Mouse (Mus musculus) liver, embryonic 18 days (tissue): ENCODE measurements around the gene Cdc42ep4. TPM values are rescaled to one million over a fixed set of nuclear protein-coding genes. Genes with fewer than 3 reads are reported as not detected.

Source experiments
- polyA plus RNA-seq: library from polyadenylated mRNA; depleted of rRNA; stranded (reverse); fragments of >200 nt; gene quantifications from 2 replicates; pipeline ENCODE4 v1.2.3, GENCODE M21; 2012; rRNA removed

The Cdc42ep4 gene
- 10.1 and 10.8 TPM in 2 replicates for polyA plus RNA-seq

DNA sequence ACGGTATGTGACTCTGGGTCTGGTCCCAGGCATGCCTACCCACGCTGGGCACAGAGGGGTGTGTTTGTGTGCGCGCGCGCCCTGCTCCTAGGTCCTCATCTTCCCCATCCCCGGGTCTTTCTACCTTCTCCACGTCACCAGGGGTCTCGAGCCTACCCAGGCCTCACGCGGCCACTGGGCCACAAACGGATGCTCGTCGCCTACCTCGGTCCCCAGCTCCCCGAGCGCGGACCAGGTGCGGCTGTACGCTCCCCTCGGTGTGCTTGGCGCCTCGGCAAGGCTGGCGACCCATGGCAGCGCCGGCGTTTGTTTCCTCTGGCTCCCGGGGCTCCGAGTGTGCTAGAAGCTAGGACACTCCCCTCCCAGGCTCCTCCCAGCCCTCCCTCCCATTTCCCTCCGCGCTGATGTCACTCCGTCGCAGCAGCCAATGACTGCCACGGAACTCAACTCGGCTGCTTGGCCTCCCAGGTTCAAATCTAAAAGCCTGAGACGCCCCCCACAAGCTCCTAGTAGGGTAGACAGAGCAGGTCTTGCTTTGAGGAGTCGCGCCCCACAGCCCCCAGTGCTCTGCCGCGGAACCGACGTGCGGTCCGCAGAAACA is at the start of gene Cdc42ep4:
Cdc42ep4 (minus strand) TSS at position 398 of the 601 bp plus-strand sequence.

GRCm38 (mm10) chr11:113709731-113710256 is 41.9 kb downstream of the Cdc42ep4 start, which contains the start of gene Cpsf4l:
Gene Cpsf4l, minus strand, starts transcription at chr11:113710017.

DNA sequence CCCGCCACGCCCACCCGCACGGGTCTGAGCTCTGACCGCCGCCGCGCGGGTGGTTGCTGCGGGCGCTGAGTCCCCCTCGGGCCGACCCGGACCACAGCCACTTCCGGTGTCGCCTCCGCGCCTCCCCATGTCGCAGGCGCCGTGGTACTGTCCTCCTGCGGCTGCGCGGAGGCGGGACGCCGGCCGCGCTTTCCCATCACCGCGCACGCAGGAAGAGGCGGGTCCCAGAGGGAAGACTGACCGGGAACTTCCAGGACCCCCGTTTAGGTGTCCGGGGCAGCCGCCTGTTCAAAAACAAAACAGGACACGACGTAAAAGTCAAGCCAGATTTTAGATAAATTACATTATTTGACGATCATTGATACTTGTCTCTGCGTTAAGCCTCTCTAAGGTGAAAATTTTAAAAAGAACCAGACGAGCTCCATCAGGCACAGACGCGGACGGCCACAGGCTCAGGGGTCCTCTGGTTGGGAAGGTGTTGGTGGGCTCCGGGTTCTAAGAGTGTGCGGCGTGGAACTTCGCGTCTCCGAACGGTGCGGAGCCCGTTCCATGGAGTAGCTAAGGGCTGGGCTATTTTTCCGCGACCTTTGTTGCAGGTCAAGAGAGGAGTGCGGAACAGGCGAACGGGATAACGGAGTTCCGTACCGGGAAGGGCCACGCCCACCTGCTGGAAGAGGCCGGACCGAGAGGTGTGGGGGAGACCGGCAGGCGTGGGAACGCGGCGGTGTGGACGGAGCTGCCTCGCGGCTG is 67.5 kb downstream of the Cdc42ep4 start, which contains the start of the genes Fam104a and D11Wsu47e:
Fam104a (minus strand) TSS at position 199 of the 750 bp plus-strand sequence.
D11Wsu47e (plus strand) TSS at position 456 of the 750 bp plus-strand sequence.

Other genes starting within 250 kb of the Cdc42ep4 start
- 1.6 and 1.8 TPM in 2 replicates for gene Sstr2, start 132.5 kb downstream of the Cdc42ep4 start, polyA plus RNA-seq
- 10.7 and 11.3 TPM in 2 replicates for gene Cog1, start 102.7 kb downstream of the Cdc42ep4 start, polyA plus RNA-seq
- gene Slc39a11, start 101.8 kb downstream of the Cdc42ep4 start, polyA plus RNA-seq, result 7.1 and 7.2 TPM in 2 replicates
- 15.7 and 17.2 TPM in 2 replicates for gene Fam104a, start 67.7 kb downstream of the Cdc42ep4 start, polyA plus RNA-seq
- 4.8 and 5.4 TPM in 2 replicates for gene D11Wsu47e, start 67.5 kb downstream of the Cdc42ep4 start, polyA plus RNA-seq
- 0.85 and 0.88 TPM in 2 replicates for gene Cpsf4l, start 41.9 kb downstream of the Cdc42ep4 start, polyA plus RNA-seq